Mouse (Mus musculus) kidney, adult 2 months (tissue): ENCODE measurements at regions not wholly inside any gene's neighbourhood (a gene's known extent, or its start where the extent isn't known, plus 50 kb on each side); places are given as distances from the start of the nearest gene placed in this dataset.

Source experiments
- CTCF ChIP-seq: fragments of 200-500 bp; conservative IDR thresholded peaks from 2 replicates; pipeline ENCODE4 v1.5.1; 2011; ENCODE audit warnings: low read depth, mild to moderate bottlenecking, control low read depth, low read length, moderate library complexity, mixed read lengths; ENCODE audit not compliant: insufficient read depth, insufficient read length
- POLR2A ChIP-seq: fragments of 200-500 bp; IDR thresholded peaks from one replicate; pipeline ENCODE4 v1.6.1; 2011; ENCODE audit warnings: low read depth, low read length, control low read depth

DNA sequence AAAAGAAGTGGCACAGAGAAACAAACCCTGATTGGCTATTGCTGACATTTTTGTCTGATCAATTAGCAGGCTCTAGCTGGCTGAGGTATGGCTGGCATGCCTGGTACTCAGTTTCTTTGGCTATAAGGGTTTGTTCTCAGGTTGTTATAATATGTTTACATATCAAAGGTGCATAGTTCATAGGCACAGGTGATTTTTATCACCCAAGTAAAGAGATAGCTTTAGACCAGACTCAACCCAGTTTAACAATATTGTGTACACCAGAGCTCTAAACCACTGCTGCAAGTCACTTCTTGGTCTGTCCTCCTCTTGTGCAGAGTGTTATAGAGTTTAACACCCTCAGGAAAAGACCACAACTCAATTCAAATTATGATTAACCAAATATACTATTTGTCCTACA is 65.8 kb upstream of the Ifngr1 start:
- TF ChIP-seq CTCF = no peak
- no peak for TF ChIP-seq POLR2A
